Mouse (Mus musculus): Measurements from ENCODE around the gene Aif1.

Gene Aif1

DNA sequence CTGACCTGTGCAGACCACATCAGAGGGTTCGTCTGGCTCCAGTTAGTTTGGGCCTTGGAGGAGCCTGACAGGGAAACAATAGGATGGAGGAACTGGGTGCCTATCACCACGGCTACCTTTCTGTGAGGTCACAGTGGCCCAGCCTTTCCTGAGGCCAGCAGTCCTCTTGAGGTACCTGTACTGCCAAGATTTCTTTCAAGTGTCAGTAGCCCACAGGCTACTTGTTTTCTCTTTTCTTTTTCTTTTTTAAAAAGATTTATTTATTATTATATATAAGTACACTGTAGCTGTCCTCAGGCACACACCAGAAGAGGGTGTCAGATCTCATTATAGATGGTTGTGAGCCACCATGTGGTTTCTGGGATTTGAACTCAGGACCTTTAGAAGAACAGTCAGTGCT, at the start of gene Aif1:
TSS of gene Aif1 (minus strand) at position 101 of the 400 bp plus-strand sequence.
- DNase-seq (ENCODE audit: low read depth in 1 of 2, low spot score in 2 of 2): no peak

DNA sequence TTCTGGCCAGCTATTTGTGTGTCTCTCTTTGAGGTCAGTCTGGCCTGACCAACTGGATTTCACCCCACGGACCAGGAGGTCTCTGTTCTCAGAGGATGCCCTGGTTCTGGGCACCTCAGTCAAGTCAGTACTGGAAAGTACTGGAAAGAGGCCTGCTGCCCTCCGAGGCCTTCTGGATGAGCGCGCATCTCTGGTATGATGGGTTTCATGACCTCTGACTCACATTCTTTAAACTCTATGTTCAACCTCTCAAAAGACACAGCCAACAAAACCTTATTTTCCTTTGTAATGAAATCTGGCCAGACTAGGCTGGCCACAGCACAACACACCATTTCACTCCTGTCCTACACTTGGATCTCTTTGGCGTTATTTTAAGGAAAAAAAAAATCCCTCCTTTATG, 49.6 kb upstream of the Aif1 start:
- no peak for DNase-seq (ENCODE audit: low read depth in 1 of 2, low spot score in 2 of 2)

DNA sequence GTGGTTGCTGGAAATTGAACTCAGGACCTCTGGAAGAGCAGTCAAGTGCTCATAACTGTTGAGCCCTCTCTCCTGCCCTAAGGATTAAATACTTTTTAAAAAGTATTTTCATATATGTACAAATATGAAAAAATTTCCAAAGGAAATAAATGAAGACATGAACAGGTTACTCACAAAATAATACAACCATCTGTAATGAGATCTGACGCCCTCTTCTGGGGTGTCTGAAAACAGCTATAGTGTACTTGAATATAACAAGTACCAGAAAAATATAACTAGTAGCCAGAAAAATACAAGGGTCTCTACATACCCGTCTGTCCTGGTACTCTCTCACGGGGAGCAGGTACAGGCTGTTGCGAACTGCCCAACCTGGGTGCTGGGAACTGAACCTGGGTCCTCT, 48.8 kb upstream of the Aif1 start:
- no peak for DNase-seq (ENCODE audit: low read depth in 1 of 2, low spot score in 2 of 2)

DNA sequence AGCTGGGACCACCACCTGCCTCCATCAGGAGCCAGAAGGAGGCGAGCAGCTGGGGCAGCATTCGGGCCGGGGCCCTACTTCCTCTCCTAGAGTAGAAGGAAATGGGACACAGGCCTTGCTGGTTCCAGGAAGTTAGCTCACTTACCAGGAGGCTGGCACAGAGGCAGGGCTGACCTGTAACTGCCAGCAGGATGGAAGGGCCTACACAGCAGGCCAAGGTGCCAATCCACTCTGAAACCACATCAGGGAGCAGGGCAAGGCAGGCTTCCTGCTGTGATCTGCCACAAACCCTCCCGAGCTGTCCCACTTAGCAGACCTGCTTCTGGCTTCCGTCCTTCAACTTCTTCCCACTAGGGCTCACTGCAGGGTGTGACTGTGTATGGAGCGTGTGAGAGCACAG, 46.4 kb upstream of the Aif1 start:
- DNase-seq (ENCODE audit: low read depth in 1 of 2, low spot score in 2 of 2): no peak

DNA sequence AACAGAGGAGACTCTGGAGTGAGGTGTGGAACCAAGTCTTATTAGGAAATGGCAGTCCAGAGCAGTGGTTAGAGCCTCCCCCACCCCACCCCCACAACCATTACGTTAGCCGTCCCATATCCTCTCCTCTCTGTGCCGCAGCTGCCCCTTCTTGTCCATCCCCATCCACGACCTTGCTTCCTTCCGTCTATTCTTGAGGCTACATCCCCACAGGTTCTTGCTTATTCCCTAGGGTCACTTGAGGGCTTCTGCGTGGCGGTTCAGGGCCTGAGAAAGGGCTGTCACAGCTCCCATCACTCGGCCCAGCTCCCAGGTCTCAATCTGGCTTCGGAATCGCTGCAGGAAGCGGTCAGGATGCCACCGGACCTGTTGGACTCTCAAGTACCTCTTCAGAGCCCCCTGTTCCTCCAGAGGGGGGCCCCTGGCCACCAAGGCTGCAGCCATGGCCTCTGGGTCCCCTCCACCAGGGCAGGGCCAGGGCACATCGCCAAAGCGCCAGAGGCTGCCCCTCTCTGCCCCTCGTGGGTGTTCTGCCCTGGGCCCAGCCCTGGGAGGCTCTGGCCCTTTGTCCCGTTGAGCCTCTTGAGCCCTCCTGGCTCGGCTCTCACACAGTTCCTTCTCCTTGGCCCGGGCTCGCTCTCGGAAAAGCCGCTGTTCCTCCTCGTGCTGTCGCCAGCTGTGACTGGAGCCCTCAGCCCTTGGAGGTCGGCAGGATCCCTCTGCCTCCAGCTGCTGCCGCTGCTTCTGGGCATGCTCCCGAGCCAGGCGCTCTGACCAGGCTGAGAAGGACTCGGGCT, 44.5 kb upstream of the Aif1 start, which contains the start of gene Gm16181:
TSS of gene Gm16181 (plus strand) at position 679 of the 797 bp plus-strand sequence.
- DNase-seq (ENCODE audit: low read depth in 1 of 2, low spot score in 2 of 2): no peak

DNA sequence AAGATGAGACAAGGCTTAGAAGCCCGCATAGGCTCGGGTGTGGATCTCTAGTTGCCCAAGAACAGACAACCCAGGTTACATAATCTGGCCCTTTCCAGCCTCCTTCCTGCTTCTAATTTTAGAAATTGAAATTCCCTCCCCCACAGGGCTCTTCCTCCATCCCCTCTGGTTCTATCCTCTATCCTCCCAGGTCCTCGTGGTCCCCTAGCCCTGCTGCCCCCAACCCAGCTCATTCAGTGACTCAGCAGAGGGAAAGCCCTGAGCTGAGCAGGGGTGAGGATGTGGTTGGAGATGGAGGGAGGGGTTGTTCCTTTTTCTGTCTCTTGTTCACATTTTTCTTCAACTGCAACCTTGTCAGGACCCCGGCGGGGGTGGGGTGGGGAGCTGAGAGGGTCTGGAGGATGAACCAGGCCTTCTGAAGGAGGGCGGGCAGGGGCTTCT, 43.8 kb upstream of the Aif1 start:
- DNase-seq (ENCODE audit: low read depth in 1 of 2, low spot score in 2 of 2): peak in 1 of 2 experiments; percentile 57

DNA sequence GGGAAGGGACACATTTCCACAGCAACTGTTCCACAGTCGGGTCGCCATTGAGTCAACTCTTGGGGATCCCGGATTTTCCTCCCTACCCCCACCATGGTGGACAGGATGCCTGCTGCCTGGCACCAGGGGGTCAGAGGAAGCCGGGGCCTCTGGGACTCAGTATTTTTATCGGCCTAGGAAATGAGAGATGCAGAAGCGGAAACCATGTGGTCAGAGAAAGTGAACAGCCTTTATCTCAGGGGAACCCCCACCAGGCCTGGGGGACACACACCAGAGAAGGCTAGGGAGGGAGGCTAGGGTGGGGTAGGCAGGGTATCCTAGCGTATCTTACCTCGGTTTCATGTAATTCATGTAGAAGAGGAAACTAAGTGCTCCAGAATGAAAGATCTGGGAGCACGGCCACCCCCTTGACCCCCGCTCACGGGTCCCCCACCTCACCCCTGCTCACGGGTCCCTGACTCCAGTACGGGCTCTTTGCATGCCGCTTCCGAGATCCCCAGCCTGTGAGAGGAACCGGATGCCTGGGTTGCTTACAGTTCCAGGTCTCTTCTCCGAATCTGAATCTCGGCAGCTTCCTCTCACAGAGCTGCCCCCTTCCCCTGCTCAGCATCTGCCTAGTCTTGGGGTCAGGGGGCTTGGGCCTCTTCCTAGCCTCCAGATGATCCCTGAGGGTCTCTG, 42.8 kb upstream of the Aif1 start:
- DNase-seq (ENCODE audit: low read depth in 1 of 2, low spot score in 2 of 2): no peak

DNA sequence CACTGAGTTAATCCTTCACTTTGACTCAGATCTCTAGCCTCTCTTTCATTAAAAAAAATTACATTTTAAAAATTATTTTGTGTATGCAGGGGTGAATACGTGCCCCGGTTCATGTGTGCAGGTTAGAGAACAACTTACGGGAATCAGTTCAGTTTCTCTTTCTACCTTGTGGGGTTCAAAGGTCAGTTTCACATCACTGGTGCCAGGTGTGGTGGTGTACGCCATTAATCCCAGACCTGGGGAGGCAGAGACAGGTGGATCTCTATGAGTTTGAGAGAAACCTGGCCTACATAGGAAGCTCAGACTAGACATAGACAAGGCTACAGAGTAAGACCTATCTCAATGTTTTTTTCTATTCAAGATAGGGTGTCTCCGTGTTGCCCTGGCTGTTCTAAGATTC, 37.2 kb upstream of the Aif1 start:
- no peak for DNase-seq (ENCODE audit: low read depth in 1 of 2, low spot score in 2 of 2)

DNA sequence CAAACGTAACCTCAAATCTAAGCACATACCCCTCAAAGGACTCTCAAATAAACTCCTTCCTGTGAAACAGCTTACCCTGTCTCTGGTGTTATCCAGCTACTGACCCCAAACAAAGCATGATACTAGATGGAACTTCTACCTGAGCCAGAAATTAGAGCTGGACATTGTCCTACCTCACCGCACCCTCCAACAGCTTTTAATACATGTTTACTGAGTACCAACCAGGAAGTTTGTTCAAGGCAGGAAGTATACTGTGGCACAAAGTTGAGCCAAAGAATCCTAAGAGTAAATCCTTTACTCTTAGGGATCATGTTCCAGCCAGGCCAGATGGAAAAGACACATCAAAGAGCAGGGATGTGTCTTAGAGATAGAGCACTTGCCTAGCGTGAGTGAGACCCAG, 34.7 kb upstream of the Aif1 start:
- DNase-seq (ENCODE audit: low read depth in 1 of 2, low spot score in 2 of 2): no peak

DNA sequence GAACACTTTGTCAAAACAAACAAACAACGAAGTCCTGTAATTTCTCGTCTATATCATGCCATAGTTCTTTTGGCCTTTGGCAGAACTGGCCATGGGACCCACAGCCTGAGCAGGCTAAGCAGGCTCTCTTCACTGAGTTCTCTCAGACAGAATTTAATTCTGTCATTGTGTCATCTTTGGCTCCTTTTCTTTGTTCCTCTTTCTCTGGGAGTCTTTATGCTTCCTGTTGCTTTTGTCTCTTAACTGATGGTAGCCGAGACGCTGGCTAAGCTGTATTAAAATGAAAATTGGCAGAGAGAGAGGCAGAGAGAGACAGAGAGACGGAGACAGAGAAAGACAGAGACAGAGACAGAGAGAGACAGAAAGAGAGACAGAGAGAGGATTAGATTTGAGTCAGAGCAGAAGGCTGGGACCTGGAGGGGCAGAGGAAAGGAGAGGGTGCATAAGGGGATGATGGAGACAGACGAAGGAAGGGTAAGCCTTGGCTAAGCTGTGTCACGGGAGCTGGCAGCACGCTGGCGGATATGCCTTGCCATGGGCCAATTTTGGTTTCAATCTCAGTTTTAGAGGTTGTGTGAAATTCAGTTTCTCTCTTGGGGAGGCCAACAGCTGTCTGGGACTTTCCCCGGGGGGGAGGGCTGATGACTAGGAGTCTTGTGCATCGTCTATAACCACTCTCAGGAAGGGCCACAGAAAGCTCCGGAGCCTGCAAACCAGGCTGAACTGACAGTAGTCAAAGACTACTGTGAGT, 34.1 kb upstream of the Aif1 start:
- peak in 1 of 2 experiments; percentile 78 for DNase-seq (ENCODE audit: low read depth in 1 of 2, low spot score in 2 of 2)

DNA sequence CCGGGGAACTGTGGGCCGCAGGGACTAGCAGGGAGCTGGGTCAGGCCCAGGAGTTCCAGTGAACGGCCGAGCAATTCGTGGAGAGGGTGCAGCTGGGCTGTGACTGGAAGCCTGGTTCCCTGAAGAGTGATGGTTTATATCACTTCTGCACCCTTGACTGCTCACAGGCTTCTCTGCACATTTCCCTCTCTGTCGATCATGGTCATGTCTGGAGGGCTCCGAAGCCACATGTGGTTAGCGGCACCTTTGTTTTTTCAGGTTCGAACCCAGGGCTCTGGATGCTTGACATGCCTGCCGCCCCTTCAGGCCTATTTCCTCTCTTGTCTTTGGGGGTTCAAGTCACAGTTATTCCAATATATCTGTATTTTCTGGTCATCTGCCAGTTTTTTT, 29.5 kb upstream of the Aif1 start:
- no peak for DNase-seq (ENCODE audit: low read depth in 1 of 2, low spot score in 2 of 2)

DNA sequence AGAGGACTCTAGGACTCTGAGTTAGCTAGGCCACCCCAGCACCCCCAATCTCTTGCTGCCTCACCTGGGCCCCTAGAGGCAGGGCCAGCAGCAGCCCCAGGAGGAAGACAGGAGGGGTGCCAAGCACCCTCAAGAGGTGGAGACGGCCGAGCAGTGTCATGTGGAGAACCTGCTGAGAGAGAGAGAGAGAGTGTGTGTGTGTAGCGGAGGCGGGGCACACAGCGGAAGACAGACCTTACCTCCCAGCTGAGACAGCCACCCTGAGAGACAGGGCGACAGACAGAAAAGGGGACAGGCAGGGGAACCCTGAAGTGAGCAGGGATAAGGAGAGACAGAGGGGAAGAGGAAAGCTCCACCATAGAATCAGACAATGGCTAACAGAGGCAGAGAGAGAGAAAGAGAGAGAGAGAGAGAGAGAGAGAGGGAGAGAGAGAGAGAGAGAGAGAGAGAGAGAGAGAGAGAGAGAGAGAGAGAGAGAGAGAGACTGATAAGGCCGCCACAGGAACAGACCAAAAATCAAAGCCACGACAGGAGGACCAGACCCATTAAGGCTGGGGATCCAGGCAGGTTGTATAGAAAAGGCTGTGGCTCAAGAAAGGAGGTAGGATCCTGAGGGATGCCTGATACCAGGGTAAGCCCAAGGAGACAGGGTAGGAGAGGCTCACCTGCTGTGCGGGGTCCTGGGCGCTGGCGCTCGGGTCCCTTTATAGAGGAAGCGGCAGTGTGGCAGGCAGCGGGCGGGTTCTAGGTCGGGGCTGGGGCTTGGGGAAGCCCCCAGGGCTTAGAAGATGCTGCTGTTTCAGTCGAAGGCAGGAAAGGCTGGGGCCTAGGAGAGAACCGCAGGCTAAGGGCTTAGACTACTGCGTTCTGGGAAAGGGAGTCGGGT, 28.9 kb upstream of the Aif1 start, which contains the start of gene Lta:
TSS of gene Lta (minus strand) at position 858 of the 886 bp plus-strand sequence.
- no peak for DNase-seq (ENCODE audit: low read depth in 1 of 2, low spot score in 2 of 2)

DNA sequence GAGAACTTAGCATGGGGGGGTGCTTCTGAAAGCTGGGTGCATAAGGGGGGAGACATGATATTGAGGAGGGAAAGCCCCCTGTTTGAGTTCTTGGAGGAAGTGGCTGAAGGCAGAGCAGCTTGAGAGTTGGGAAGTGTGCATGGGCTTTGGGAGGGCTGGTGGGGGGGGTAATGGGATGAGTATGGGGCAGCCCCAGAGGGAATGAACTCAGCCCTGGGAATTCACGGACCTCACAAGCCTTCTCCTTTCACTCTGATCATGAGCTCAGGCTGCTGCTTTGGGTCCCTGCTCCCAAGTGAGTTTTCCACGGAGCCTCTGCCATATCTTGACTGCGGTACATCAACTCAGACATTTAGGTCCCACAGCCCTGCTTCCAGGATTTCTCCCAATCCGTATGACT, 26.6 kb upstream of the Aif1 start:
- no peak for DNase-seq (ENCODE audit: low read depth in 1 of 2, low spot score in 2 of 2)

DNA sequence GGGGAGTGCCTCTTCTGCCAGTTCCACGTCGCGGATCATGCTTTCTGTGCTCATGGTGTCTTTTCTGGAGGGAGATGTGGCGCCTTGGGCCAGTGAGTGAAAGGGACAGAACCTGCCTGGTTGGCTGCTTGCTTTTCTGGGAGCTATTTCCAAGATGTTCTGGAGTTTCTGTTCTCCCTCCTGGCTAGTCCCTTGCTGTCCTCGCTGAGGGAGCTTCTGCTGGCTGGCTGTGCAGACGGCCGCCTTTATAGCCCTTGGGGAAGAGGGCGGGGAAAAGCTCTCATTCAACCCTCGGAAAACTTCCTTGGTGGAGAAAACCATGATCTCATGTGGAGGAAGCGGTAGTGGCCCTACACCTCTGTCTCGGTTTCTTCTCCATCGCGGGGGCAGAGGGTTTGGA, 25.9 kb upstream of the Aif1 start, which contains the start of gene Tnf:
TSS of gene Tnf (minus strand) at position 221 of the 400 bp plus-strand sequence.
- DNase-seq (ENCODE audit: low read depth in 1 of 2, low spot score in 2 of 2): peak in 1 of 2 experiments; percentile 81

DNA sequence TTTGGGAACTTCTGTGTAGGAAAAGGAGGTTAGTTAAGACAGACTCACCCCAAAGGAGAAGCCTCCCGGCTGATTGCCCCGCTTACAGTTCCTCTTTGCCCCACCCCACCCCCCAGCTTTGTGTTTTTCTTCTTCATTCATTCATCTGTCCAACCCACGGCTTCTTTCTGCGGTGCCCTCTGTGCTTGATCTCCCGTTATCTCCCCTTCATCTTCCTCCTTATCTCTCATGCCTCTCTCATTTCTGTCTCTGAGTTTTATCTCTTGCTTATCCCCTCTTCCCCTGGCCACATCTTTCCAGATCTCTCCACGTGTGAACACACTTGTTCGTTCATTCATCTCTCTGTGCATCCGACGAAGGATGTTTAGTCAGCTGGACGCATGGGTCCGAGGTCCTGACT, 25.3 kb upstream of the Aif1 start:
- DNase-seq (ENCODE audit: low read depth in 1 of 2, low spot score in 2 of 2): no peak

DNA sequence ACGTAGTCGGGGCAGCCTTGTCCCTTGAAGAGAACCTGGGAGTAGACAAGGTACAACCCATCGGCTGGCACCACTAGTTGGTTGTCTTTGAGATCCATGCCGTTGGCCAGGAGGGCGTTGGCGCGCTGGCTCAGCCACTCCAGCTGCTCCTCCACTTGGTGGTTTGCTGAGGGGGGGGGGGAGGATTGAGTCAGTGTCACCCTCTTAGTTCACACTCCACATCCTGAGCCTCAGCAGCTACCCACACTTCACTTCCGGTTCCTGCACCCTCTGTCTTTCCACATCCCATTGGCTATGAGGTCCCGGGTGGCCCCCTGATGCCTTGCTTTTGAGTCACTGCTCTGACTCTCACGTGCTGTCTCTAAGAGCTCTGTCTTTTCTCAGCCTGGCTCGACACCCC, 24.5 kb upstream of the Aif1 start:
- peak; percentile 68 to 77 for DNase-seq (ENCODE audit: low read depth in 1 of 2, low spot score in 2 of 2)

DNA sequence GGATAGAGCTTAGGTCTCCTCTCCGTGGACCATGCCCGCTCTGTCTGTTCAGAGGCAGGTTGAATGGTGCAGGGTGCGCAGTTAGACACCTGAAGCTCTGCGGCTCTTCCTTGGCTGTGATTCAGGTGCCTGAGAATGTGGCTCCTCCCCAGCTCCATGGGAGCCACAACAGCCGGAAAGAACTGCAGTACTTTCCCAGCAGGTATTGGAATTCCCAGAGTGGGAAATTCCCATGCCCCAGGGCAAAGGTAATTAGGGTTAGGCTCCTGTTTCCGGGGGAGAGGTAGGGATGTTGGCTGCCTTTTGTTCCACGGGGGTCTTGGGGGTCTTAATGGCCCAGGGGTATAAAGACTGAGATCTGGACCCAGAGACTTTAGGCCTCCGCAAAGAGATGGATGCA, 23.1 kb upstream of the Aif1 start:
- no peak for DNase-seq (ENCODE audit: low read depth in 1 of 2, low spot score in 2 of 2)

DNA sequence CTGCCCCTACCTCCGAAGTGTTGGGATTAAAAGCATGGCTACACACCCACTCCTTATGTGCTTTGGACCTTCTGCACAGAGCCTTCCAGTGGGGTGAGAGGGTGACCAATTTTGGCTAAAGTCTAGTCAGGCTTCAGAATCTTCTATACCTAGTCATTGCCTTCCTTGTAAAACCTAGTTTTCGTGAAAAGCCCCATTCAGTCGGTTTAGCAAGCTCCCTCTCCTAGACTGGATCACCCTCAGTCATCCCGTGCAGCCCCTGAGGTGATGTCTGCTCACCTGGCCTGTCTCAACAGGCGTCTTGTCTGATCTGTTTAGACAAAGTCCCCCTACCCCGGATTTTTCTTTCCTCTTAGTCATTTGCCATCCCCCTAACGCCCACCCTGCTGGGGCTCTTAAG, 22.2 kb upstream of the Aif1 start:
- no peak for DNase-seq (ENCODE audit: low read depth in 1 of 2, low spot score in 2 of 2)

DNA sequence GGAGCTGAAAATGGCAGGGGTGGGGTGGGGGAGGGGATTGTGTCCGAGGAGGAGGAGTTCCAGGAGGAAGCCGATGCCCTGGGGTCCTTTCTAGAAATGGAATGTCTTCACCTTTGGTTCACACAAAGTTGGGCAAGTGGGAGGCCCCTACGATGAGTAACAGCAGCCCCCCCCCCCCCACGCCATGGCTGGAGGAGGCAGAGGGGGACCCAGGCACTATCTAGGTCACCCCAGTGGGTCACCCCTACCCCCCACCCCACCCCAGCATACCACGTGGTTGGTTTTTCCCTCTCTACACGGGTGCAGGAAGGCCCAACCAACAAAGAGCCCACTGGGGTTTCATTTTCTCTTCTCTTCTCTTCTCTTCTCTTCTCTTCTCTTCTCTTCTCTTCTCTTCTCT, 21.3 kb upstream of the Aif1 start:
- DNase-seq (ENCODE audit: low read depth in 1 of 2, low spot score in 2 of 2): no peak

DNA sequence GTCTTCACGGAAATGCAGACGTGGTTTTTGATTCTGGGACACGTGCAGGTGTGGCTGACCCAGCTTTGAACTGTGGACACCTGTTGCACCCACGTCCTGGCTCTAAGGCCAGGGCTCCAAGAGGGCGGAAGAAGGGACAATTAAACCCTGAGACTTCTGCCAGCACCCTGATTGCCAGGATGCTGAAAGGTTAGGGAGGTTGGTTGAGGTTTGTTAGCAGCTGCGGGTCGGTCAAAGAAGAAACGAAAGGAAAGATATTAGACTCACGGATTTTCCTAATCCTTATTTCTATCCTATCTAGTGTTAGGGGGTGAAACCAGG, 20.4 kb upstream of the Aif1 start:
- DNase-seq (ENCODE audit: low read depth in 1 of 2, low spot score in 2 of 2): no peak

Data from monocyte, adult 2 months (primary cell).